9 mouse cellular contexts compared by ENCODE assay signal in the genomic region with DNA sequence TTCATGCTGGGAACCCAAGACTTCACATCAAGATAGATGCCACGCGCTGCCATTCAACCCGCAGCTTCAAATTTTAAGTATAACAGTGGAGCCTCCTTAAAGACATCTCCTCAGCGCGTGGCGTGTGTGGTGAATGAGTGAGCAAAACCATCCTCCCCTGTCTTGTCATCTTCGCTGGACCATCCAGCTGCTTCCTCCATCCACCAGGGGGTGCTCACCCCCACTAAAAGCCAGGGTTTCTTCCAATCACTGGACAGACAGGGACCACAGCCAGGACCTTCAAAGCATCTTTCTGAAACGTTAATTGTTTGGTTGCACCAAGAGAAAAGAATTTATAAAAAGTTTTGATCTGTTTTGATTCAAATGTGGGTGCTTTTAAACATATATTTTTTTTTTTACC.
DNase-seq lines count a peak whose midpoint lies in the region; ATAC-seq and TF ChIP-seq lines count a peak whose summit lies in the region.
"Had no signal": no experiment of that assay in that cellular context is flagged by ENCODE, and none has a peak within 500 bp of the region (broad histone marks: within the 10 kb centered on the region; RNA-seq: fewer than 3 reads in every experiment).

No protein-coding gene starts in this region.

- no peak overlapping the region for H3K27ac ChIP-seq in heart, postnatal 0 days (ENCODE audit: low read depth)
- no peak overlapping the region for H3K27ac ChIP-seq in embryonic fibroblast, embryonic 13.5 days (ENCODE audit: insufficient read depth, low read length)
- no peak overlapping the region for H3K27ac ChIP-seq in hindbrain, postnatal 0 days
- no peak overlapping the region for H3K27ac ChIP-seq in limb, embryonic 10.5 days

- TF ChIP-seq CTCF in heart, postnatal 0 days (IDR thresholded peaks at IDR 0.05; ENCODE audit: low read depth): peak; percentile 80
- peak; percentile 74; the same call in 1 of the 2 replicates for TF ChIP-seq CTCF in embryonic fibroblast, embryonic 13.5 days (IDR thresholded peaks at IDR 0.05; ENCODE audit: borderline replicate concordance, insufficient read depth, low read length)
- peak; percentile 87 for TF ChIP-seq CTCF in hindbrain, postnatal 0 days (IDR thresholded peaks at IDR 0.05; ENCODE audit: low read depth)

- no peak for TF ChIP-seq EP300 in heart, postnatal 0 days (IDR thresholded peaks at IDR 0.05; ENCODE audit: low read depth)

- no peak for TF ChIP-seq POLR2A in embryonic fibroblast, embryonic 13.5 days (IDR thresholded peaks at IDR 0.05; ENCODE audit: low read depth, low read length)

- H3K9ac ChIP-seq in heart, postnatal 0 days (replicated peaks; ENCODE audit: low read depth, low read length): no peak overlapping the region
- H3K9ac ChIP-seq in hindbrain, postnatal 0 days (replicated peaks; ENCODE audit: low read length): no peak overlapping the region

- ATAC-seq in heart, postnatal 0 days (ENCODE audit: insufficient read depth, low read depth): no peak
- peak; percentile 74; the same call in 1 of the 2 replicates for ATAC-seq in hindbrain, postnatal 0 days
- ATAC-seq in inflammation-experienced regulatory T-cells, adult 6 months: no peak

- H3K27me3 ChIP-seq in heart, postnatal 0 days (ENCODE audit: control insufficient read depth, insufficient read depth, low read length): 0 out of 2 replicates have a peak, but pooled peaks cover 3% of the 10 kb centered on the region
- H3K27me3 ChIP-seq in hindbrain, postnatal 0 days (ENCODE audit: insufficient read depth, low read length): no peaks in the 10 kb centered on the region
- 0 out of 2 replicates have a peak, but pooled peaks cover 3% of the 10 kb centered on the region for H3K27me3 ChIP-seq in limb, embryonic 10.5 days (ENCODE audit: low read depth, poor library complexity, severe bottlenecking)

- no peak overlapping the region for H3K4me2 ChIP-seq in heart, postnatal 0 days (ENCODE audit: low read depth, low read length)
- no peak overlapping the region for H3K4me2 ChIP-seq in hindbrain, postnatal 0 days (ENCODE audit: low read depth, low read length)

- DNase-seq in heart, postnatal 0 days (ENCODE audit: low spot score): peak; percentile 55
- DNase-seq in heart, adult 11 months: no peak
- peak; percentile 72 for DNase-seq in adrenal gland, postnatal 14 days
- DNase-seq in hindbrain, postnatal 0 days (ENCODE audit: low spot score): peak; percentile 81
- DNase-seq in limb, embryonic 10.5 days (ENCODE audit: low spot score): peak; percentile 74
- peak; percentile 25 for DNase-seq in retina, adult 2 months (ENCODE audit: low read depth, low spot score)

- H3K4me1 ChIP-seq in heart, postnatal 0 days (ENCODE audit: control insufficient read depth, insufficient read depth): no peaks in the 10 kb centered on the region
- H3K4me1 ChIP-seq in embryonic fibroblast, embryonic 13.5 days (ENCODE audit: control insufficient read depth, insufficient read depth, low read length): no peaks in the 10 kb centered on the region
- H3K4me1 ChIP-seq in hindbrain, postnatal 0 days (ENCODE audit: insufficient read depth, low read length): no peaks in the 10 kb centered on the region
- peaks cover 12% of the 10 kb centered on the region for H3K4me1 ChIP-seq in limb, embryonic 10.5 days

- H3K4me3 ChIP-seq in heart, postnatal 0 days (ENCODE audit: low read depth, low read length): no peak overlapping the region
- no peak overlapping the region for H3K4me3 ChIP-seq in embryonic fibroblast, embryonic 13.5 days (ENCODE audit: insufficient read depth, low read length)
- no peak overlapping the region for H3K4me3 ChIP-seq in hindbrain, postnatal 0 days (ENCODE audit: low read length)
- no peak overlapping the region for H3K4me3 ChIP-seq in limb, embryonic 10.5 days

- H3K36me3 ChIP-seq in heart, postnatal 0 days (replicated peaks; ENCODE audit: control insufficient read depth, insufficient read depth, low read length): no peaks in the 10 kb centered on the region
- H3K36me3 ChIP-seq in hindbrain, postnatal 0 days (ENCODE audit: insufficient read depth, low read length): no peaks in the 10 kb centered on the region
- H3K36me3 ChIP-seq in limb, embryonic 10.5 days: no peaks in the 10 kb centered on the region
- H3K36me3 ChIP-seq: G1E had no signal

- WGBS in heart, postnatal 0 days: 17% methylated on average over 8 of the region's 8 CpGs
- WGBS in hindbrain, postnatal 0 days: 29% methylated on average over 8 of the region's 8 CpGs
- 29% methylated on average over 8 of the region's 8 CpGs for WGBS in limb, embryonic 10.5 days

- H3K9me3 ChIP-seq in heart, postnatal 0 days (replicated peaks; ENCODE audit: control insufficient read depth, low read length): no peaks in the 10 kb centered on the region
- no peaks in the 10 kb centered on the region for H3K9me3 ChIP-seq in hindbrain, postnatal 0 days (ENCODE audit: low read length)
- H3K9me3 ChIP-seq in limb, embryonic 10.5 days (replicated peaks): no peaks in the 10 kb centered on the region
